Mouse (Mus musculus): Measurements from ENCODE around the gene Rnf222.

The Rnf222 gene

GRCm38 (mm10) chr11:68890625-68891024 is 2.3 kb downstream of the Rnf222 start:
- no peak for DNase-seq (ENCODE audit: low spot score)

- no peak for DNase-seq (ENCODE audit: low spot score)
These were observed 3.5 kb downstream of the Rnf222 start for GRCm38 (mm10) chr11:68891823-68892222.

GRCm38 (mm10) chr11:68892233-68892832 is 4.0 kb downstream of the Rnf222 start:
- no peak for DNase-seq (ENCODE audit: low spot score)

GRCm38 (mm10) chr11:68893911-68894464 is 5.6 kb downstream of the Rnf222 start:
- no peak for DNase-seq (ENCODE audit: low spot score)

- no peak for DNase-seq (ENCODE audit: low spot score)
These were observed 7.9 kb downstream of the Rnf222 start for GRCm38 (mm10) chr11:68896247-68896646.

- no peak for DNase-seq (ENCODE audit: low spot score)
These were observed 8.8 kb downstream of the Rnf222 start for GRCm38 (mm10) chr11:68897120-68897519.

- DNase-seq (ENCODE audit: low spot score): no peak
These were observed 9.5 kb downstream of the Rnf222 start for GRCm38 (mm10) chr11:68897838-68898237.

GRCm38 (mm10) chr11:68898790-68899189 is 10.4 kb downstream of the Rnf222 start:
- DNase-seq (ENCODE audit: low spot score): no peak

GRCm38 (mm10) chr11:68899815-68900214 is 11.5 kb downstream of the Rnf222 start:
- DNase-seq (ENCODE audit: low spot score): no peak

GRCm38 (mm10) chr11:68900519-68901350 is 12.4 kb downstream of the Rnf222 start:
- DNase-seq (ENCODE audit: low spot score): peak; percentile 37

GRCm38 (mm10) chr11:68901351-68902046 is 13.1 kb downstream of the Rnf222 start, which contains the start of gene Rpl26:
Gene Rpl26, plus strand, starts transcription at chr11:68901583.
- DNase-seq (ENCODE audit: low spot score): peak; percentile 97

GRCm38 (mm10) chr11:68902047-68902364 is 13.7 kb downstream of the Rnf222 start:
- no peak for DNase-seq (ENCODE audit: low spot score)

- no peak for DNase-seq (ENCODE audit: low spot score)
These were observed 14.0 kb downstream of the Rnf222 start for GRCm38 (mm10) chr11:68902367-68902766.

- DNase-seq (ENCODE audit: low spot score): no peak
These were observed 14.5 kb downstream of the Rnf222 start for GRCm38 (mm10) chr11:68902823-68903222.

GRCm38 (mm10) chr11:68903775-68904174 is 15.4 kb downstream of the Rnf222 start:
- DNase-seq (ENCODE audit: low spot score): no peak

GRCm38 (mm10) chr11:68904375-68905137 is 16.2 kb downstream of the Rnf222 start:
- DNase-seq (ENCODE audit: low spot score): peak; percentile 50

GRCm38 (mm10) chr11:68905138-68905531 is 16.8 kb downstream of the Rnf222 start:
- no peak for DNase-seq (ENCODE audit: low spot score)

GRCm38 (mm10) chr11:68905665-68906460 is 17.5 kb downstream of the Rnf222 start:
- no peak for DNase-seq (ENCODE audit: low spot score)

GRCm38 (mm10) chr11:68906461-68906790 is 18.1 kb downstream of the Rnf222 start:
- DNase-seq (ENCODE audit: low spot score): no peak

- no peak for DNase-seq (ENCODE audit: low spot score)
These were observed 18.9 kb downstream of the Rnf222 start for GRCm38 (mm10) chr11:68907251-68907650.

- DNase-seq (ENCODE audit: low spot score): no peak
These were observed 20.6 kb downstream of the Rnf222 start for GRCm38 (mm10) chr11:68908846-68909503.
